Mouse (Mus musculus) mouse trophoblast stem cell (cell line): ENCODE results near the gene Lonp2.

Experiments used
- in situ Hi-C, 2 experiments: fragments of 300-500 bp; cut with MseI, MboI; formaldehyde crosslinking; loops; 2 replicates in 1 of 2; 3 replicates in 1 of 2; pipeline ENCODE4 v1.15.1; 2025

Lonp2 gene

GRCm38 (mm10) chr8:86707873-86708272, 84.0 kb downstream of the Lonp2 start:
- in situ Hi-C loops = no loop called here

DNA sequence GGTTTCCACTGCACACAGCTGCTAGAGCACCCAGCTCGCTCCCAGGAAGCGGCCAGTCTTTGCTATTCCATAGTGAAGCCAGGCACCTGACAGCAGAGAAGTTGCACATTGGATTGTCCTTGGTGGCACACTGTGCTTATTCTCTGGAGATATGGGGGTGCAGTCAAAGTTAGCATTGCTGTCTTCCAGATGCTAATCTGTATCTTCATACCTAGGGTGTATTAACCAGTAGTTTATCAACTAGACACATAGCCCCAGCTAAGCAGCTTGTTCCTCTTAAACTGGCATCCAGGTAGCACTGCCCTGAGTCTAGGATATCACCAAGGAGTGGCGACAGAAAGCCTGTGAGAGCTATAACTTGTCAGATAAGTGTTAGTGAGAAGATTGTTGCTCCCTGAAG, 88.8 kb downstream of the Lonp2 start:
- in situ Hi-C loops = no loop called here

DNA sequence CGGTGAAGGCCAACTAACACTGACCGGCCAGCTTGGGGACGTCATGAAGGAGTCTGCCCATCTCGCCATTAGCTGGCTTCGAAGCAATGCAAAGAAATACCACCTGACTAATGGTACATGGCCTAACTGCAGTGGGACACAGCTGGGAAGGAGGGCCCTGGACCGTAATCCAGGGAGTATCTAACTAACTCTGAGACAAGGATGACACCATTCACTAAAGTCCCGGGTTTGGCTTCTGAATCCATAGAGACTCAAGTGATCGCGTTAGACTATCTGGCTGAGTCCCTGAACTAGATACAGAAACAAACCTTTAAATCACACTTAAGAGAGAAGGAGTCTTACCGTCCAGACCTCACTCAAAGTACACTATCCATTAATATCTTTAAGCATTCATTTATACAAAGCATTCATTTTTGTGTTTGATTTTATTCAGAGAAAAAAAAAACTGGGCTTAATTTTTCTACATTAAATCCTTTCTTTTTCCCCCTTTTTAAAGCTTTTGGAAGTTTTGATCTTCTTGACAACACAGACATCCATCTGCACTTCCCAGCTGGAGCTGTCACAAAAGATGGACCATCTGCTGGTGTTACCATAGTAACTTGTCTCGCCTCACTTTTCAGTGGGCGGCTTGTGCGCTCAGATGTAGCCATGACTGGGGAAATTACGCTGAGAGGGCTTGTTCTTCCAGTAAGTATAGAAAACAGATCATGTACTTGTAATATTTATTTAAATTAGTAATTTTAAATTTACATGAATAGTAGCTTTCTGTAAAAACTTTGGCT, 89.8 kb downstream of the Lonp2 start:
- in situ Hi-C loops = no loop called here

DNA sequence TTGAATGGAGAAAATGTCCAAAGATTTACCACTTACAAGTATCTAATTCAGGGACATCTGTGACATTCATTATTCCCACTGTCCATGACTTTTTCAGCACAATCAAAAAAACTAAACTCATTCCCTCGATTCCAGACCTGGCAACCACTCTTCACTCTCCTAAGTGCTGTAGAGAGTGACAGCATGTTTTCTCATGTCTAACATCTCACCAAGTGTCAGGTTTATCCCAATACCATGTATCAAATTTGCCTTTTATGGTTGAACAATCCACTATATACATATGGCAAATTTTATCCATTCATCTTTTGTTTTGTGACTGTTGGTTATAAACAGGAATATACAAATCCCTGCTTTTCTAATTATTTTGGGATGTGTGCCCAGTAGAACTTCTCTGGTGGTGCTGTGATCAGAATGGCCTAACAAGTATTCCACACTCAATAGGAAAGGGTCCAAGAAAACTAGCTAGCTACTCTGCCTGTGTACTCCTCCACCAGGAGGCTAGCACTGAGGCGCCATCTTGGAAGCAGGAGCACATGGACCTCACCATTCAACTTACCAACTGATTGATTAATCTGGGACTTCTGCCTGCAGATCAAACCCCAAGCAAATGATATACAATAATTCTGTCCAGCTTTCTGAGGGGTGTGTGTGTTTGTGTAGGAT, 94.6 kb downstream of the Lonp2 start:
- in situ Hi-C loops = no loop called here

DNA sequence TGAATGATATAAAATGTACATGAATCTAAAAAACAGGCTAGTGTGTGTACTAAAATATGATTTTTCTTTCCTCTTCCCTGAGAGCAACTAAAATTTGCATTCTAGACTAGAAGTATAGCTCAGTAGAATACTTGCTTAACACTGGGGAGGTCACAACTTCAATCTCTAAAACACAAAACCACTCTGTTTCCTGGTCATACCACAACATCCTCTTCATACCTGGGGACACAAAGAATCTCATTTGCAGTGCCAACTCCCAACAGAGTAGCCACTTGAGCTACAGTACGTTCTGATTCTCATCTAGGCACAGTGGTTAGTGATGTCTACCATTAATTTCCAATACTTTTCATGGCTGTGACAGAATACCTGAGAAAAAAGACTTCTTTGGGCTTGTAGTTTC, 95.5 kb downstream of the Lonp2 start:
- in situ Hi-C loops = no loop called here

DNA sequence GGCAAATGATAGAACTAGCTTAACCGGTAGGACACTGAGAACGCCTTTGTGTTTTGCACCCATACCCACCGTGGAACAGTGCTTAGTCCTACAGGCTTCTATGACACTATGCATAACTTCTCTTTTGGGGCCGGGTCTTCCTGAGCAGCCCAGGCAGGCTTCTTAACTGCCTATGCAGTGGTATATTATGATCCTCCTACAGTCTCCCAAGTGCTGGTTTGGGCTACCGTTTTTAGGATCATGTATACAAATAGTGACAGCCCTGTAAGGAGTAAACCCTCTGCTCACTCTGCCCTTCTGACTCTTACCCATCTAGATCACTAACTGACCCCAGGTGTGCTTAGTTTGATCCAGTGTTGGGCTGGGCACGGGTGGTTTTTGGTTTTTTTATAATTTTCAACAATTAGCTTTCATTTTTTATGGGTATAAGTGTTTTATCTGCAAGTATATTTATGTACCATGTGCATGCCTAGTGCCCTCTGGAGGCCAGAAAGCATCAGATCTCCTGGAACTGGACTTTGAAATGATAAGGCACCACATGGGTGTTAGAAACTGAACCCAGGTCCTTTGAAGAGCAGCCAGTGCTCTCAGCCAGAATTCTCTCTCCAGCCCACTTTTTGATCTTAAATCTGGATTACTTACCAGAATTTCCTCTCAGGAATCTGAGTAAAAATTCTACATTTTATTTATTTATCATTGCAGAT, 97.1 kb downstream of the Lonp2 start:
- in situ Hi-C loops = no loop called here

DNA sequence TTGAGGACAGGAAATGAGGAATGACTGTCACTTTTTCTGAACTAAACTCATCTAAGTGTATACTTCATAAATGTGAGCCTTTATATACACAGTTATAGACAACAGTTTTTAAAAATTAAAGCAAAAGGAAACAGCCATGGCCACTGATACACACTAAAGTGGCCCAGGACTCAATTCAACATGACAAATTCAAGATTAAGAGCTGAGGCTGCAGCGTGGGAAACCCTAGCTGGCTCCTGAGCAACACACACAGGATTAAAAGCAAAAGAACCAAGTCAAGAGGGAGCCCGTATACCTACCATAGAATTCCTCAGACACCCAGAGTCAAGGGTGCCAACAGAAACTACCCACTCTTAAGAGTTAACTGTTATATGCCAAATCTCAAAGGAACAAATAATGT, 97.6 kb downstream of the Lonp2 start:
- in situ Hi-C loops = no loop called here

- in situ Hi-C loops = no loop called here
Observed at GRCm38 (mm10) chr8:86726959-86727358, 103.1 kb downstream of the Lonp2 start.

GRCm38 (mm10) chr8:86728224-86728950, 104.5 kb downstream of the Lonp2 start:
- in situ Hi-C loops = no loop called here

GRCm38 (mm10) chr8:86730303-86730702, 106.5 kb downstream of the Lonp2 start:
- in situ Hi-C loops = no loop called here

DNA sequence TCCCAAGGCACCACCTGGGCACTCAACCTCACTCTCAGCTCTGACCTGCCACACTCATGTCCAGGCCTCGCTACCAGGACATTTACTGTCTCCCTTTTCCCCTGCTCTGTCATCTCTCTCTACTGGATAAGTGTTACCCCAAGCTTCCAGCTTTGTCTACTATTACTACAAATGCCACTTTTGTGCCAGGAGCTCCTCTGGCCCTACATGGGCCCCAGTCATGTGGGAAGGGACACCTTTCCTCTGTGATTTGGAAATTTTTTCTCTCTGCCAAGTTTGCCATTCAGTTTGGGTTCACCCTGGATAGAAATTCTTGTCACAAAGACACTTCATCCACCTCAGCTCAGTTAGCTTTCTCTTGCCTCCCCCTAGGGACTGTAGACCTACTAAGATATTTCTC, 107.0 kb downstream of the Lonp2 start:
- in situ Hi-C loops = no loop called here

DNA sequence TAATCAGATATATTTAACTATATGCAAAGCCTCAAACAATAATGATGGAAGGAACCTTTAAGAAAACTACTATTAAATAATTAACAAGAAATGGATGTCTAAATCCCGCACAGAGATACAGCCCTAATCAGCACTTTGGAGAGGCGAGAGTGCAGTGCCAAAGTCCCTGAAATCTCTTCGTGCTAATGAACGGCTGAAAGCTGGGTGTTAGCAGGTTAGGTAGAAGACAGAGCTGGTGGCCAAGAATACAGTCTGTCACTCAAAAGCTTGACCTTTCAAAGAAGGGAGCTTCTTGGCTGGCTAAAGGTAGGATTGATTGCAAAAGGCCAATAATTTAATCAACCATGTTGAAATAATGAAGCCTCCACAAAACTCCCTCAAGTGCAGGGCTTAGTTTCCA, 110.3 kb downstream of the Lonp2 start:
- in situ Hi-C loops = no loop called here

GRCm38 (mm10) chr8:86734954-86735353, 111.1 kb downstream of the Lonp2 start:
- in situ Hi-C loops = no loop called here

DNA sequence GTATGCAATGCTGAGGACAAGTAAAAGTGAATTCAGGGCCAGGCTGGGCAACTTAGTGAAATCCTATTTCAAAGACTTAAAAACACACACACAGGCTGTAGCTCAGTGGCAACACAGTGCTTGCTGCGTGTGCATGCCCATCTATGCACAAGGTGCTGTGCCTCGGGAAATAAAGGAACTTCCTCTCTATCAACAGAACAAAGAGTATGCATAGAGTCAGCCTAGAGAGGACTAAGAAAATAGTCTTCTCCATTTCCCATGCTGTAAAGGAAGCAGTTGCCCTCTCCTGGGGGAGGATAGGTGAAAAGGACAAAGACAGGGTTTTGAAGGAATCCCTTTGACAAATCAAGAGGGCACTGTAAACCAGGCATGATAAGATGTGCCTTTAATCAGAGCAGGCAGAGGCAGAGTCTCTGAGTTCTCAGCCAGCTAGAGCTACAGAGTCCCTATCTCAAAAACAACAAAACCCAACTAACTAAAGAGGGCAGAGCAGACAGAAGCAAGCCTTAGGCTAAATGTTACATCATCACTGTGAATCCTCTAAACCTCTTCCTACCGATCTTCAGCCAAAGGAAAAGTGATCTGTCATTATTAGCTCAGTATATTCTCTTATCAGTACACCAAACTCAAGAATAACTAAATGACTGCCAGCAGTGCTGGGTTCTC, 111.7 kb downstream of the Lonp2 start:
- in situ Hi-C loops = no loop called here

- in situ Hi-C loops = loop anchor here in 1 of 2 experiments (10.0 kb wide), 1 partner anchor 164 kb away; no protein-coding TSS in a partner anchor
Observed at GRCm38 (mm10) chr8:86740899-86741298, 117.1 kb downstream of the Lonp2 start.

GRCm38 (mm10) chr8:86741627-86742026, 117.8 kb downstream of the Lonp2 start:
- in situ Hi-C loops = loop anchor here in 1 of 2 experiments (10.0 kb wide), 1 partner anchor 163 kb away; no protein-coding TSS in a partner anchor

DNA sequence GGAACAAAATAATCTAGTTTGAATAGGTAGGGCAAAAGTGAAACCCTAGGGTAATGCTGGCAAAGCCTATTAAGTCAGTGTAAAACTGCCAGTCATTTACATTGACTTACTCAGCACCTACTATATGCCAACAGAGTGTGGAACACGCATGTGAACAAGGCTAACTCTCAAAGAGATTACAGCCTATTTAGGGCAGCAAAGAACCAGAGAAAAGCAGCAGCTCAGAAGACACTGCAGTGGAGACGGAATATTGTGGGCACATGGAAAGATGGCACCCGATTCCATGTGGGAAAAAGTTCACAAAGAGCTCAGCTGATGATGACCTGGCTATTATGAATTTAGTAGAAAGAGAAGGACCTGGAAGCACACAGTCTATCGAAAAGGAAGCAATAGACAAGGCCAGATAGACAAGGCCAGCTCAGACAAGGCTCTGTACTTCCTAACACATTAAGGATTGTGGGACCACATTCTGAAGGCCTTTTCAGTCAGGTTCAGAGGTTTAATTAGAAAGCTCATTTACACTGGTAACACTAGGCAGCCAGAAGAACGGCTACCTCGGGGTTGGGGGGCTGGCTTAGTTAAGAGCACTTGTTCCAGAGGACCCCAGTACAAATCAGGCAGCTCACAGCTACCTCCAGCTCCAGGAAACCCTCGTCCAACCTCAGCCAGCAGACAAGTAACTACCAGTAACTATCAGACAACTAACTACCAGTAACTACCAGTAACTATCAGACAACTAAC, 118.9 kb downstream of the Lonp2 start:
- in situ Hi-C loops = loop anchor here in 1 of 2 experiments (10.0 kb wide), 1 partner anchor 162 kb away; no protein-coding TSS in a partner anchor

DNA sequence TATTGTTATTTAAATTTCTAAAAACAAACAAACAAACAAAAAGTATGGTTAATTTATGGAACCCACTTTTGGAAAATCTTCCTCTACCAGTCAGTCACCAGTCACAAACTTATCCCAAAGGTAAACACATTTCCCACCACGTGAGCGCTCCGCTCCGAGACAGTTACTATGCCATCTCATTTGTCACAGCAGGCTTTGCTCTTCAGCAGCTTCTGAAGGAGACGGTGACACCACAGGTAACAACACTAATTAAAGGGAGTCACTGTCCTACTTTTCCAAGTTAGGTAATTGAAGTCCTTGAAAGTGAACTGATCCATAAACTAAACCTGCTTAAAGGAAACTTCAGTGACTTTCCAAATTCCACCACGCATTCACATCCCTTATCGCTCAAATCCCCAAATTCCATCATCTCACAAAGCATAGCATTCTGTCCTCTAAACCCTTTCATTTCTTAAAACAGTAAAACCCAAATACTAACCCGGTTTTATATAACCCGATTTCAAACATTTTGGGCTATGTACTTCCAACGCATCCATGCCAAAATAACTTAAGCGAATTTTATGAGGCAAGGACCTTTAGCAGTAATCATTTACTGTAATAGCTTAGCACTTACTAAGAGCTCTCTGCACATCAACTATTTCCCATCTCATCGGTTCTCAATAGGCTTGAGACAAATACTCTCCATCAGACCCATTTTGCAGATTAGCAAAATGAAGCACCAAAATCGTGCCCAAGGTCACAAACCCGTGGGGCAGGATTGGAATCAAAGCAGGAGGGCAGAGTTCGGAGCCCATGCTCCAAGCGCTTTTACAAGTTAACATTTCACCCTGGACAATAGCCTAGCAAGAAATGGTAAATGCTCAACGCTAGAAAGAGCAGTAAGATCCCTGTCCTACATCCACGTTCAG, 120.7 kb downstream of the Lonp2 start:
- in situ Hi-C loops = loop anchor here in 1 of 2 experiments (10.0 kb wide), 1 partner anchor 160 kb away; no protein-coding TSS in a partner anchor
